Mouse (Mus musculus): Measurements from ENCODE around the gene Gm45785.

DNA sequence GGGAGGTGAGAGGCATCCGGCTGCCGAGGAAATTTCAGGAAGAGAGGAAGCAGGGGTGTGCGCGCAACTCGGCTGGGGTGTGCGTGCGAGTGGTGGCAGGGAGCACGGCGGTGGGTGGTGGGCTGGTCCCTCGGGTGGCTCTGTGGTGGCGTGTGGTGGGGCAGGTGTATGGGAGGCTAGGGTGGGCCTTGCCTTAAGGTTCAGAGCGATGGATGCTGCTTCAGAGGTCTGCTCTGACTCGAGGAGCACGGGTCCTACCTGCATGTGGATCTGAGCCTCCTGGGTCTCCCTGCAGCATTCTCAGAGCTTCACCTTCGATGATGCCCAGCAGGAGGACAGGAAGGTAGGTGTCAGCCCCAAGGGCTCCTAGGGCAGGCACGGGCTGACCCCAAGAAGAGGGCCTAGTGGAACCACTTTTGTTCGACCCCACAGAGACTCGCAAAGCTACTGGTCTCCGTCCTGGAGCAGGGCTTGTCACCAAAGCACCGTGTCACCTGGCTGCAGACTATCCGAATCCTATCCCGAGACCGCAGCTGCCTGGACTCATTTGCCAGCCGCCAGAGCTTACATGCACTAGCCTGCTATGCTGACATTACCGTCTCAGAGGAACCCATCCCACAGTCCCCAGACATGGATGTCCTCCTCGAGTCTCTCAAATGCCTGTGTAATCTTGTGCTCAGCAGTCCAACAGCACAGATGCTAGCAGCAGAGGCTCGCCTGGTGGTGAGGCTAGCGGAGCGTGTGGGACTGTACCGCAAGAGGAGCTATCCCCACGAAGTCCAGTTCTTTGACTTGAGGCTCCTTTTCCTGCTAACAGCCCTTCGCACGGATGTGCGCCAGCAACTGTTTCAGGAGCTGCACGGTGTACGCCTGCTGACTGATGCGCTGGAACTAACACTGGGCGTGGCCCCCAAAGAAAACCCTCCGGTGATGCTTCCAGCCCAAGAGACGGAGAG is 1.7 kb upstream of the Gm45785 start, which contains the start of gene Bet1l:
- no peak for TF ChIP-seq POLR2A (IDR thresholded peaks at IDR 0.05; ENCODE audit: low read depth, low read length)
- TF ChIP-seq CTCF (IDR thresholded peaks at IDR 0.05; ENCODE audit: extremely low read depth, insufficient read depth, insufficient read length, insufficient replicate concordance): no peak

All from spleen, adult 2 months (tissue).